Mouse (Mus musculus) embryonic facial prominence, embryonic 15.5 days (tissue): ENCODE measurements at regions not wholly inside any gene's neighbourhood (a gene's known extent, or its start where the extent isn't known, plus 50 kb on each side); places are given as distances from the start of the nearest gene placed in this dataset.

Source experiments
- ATAC-seq: fragments of 200-750 bp; cut with Nextera tagmentation; 2 replicates; pipeline ENCODE4 v1.8.0; 2017; ENCODE audit warnings: low read depth, moderate TSS enrichment; ENCODE audit not compliant: insufficient number of reproducible peaks, low FRiP score, low TSS enrichment
- H3K27ac ChIP-seq: fragments of 300-500 bp; sonication (generic); replicated peaks from 2 replicates; pipeline ENCODE4 v1.5.1; 2015; ENCODE audit warnings: mild to moderate bottlenecking, inconsistent platforms
- H3K27me3 ChIP-seq: fragments of 300-500 bp; sonication (generic); 2 replicates; pipeline ENCODE4 v1.6.1; 2015; ENCODE audit warnings: inconsistent platforms
- H3K36me3 ChIP-seq: fragments of 300-500 bp; sonication (generic); 2 replicates; pipeline ENCODE4 v1.6.1; 2015; ENCODE audit warnings: mild to moderate bottlenecking, inconsistent platforms
- H3K4me1 ChIP-seq: fragments of 300-500 bp; sonication (generic); 2 replicates; pipeline ENCODE4 v1.6.1; 2015; ENCODE audit warnings: inconsistent platforms
- H3K4me2 ChIP-seq: fragments of 300-500 bp; sonication (generic); replicated peaks from 2 replicates; pipeline ENCODE4 v1.6.1; 2015; ENCODE audit warnings: mild to moderate bottlenecking, inconsistent platforms
- H3K4me3 ChIP-seq: fragments of 300-500 bp; sonication (generic); replicated peaks from 2 replicates; pipeline ENCODE4 v1.5.1; 2015; ENCODE audit warnings: mild to moderate bottlenecking, inconsistent platforms
- H3K9ac ChIP-seq: fragments of 300-500 bp; sonication (generic); 2 replicates; pipeline ENCODE4 v1.6.1; 2015; ENCODE audit warnings: inconsistent platforms
- H3K9me3 ChIP-seq: fragments of 300-500 bp; sonication (generic); replicated peaks from 2 replicates; pipeline ENCODE4 v1.6.1; 2016; ENCODE audit warnings: inconsistent platforms
- WGBS: fragments of 180-500 bp; shearing (Covaris S2); methylation state at CpG from one replicate; pipeline ENCODE4 v1.1.7; 2015; 5-methylcytosine and 5-hydroxymethylcytosine counted together

DNA sequence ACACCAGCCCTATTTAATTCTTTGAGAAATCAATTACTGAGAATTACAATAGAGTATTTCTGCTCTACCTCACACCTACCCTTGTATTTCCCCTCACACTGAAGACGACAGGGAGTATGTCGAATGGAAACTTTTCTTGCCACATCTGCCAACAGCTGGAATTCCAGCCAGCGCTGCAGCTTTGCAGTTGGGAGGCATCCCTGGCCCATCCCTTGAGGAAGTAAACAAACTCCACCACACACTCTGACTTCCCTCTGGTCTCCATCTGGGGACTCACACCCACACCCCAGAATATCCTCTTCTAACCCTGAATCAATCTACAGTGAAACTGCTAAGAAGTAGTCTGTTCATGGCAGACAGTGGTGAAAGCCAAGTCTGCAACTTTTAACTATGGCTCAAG, 630.9 kb downstream of the Gm826 start:
- Histone ChIP-seq H3K27me3 (no peaks in the 10 kb centered on the region), H3K9ac (no peak overlapping the region), H3K9me3 (0 out of 2 replicates have a peak, but pooled peaks cover 5% of the 10 kb centered on the region), H3K27ac (no peak overlapping the region), H3K4me3 (no peak overlapping the region), H3K4me1 (no peaks in the 10 kb centered on the region), H3K36me3 (no peaks in the 10 kb centered on the region), H3K4me2 (no peak overlapping the region)
- WGBS, result 41% methylated on average over 3 of the region's 3 CpGs
- no peak for ATAC-seq

DNA sequence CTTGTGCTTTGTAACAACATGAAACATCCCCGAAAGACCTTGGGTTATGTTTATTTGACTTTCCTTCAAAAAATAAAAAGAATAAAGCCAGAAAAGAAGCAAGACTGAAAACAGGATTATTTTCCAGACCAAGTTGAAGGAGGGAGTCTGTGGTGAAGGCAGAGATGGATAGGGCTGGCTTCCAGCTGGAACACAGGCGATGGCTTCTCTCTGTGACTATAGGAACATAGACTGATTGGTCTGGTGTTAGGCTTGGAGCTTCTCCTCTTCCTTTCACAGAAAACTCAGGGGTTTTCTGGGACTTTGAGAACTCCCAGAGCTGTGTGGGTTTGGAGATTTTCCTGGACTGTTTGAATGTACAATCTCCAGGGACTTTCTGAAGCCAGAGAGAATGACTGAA, 625.8 kb downstream of the Gm826 start:
- no peaks in the 10 kb centered on the region for H3K9me3 ChIP-seq
- WGBS, result 67% methylated on average over 2 of the region's 2 CpGs
- H3K36me3 ChIP-seq, result no peaks in the 10 kb centered on the region
- no peak overlapping the region for H3K4me2 ChIP-seq
- H3K9ac ChIP-seq, result no peak overlapping the region
- no peak overlapping the region for H3K27ac ChIP-seq
- H3K27me3 ChIP-seq, result no peaks in the 10 kb centered on the region
- no peak overlapping the region for H3K4me3 ChIP-seq
- no peaks in the 10 kb centered on the region for H3K4me1 ChIP-seq
- ATAC-seq, result peak; percentile 67; the same call in 1 of the 2 replicates

DNA sequence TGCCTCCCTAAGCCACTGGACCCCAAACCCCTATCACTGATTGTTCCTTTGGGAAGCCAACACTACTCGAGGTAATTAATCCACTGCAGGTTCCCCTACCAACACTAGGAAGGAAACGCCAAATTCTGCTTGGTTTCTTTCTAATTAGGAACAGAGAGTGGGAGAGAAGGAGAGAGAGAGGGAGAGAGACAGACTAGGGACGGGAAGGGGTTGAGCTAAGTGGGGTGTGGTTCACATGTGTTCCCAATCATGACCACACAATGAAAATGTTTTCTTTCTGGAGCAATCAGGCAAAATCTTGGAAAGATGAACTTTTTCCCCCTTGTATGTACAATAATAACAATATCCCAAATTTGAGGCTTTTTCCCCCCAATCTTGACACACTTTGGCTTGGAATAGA, 619.3 kb downstream of the Gm826 start:
- ATAC-seq, result no peak
- Histone ChIP-seq H3K4me1 (0 out of 2 replicates have a peak, but pooled peaks cover 9% of the 10 kb centered on the region), H3K9ac (no peak overlapping the region), H3K27me3 (no peaks in the 10 kb centered on the region), H3K4me2 (no peak overlapping the region), H3K36me3 (no peaks in the 10 kb centered on the region), H3K4me3 (no peak overlapping the region), H3K9me3 (no peaks in the 10 kb centered on the region), H3K27ac (no peak overlapping the region)
- 16% methylated on average over 3 of the region's 3 CpGs for WGBS

DNA sequence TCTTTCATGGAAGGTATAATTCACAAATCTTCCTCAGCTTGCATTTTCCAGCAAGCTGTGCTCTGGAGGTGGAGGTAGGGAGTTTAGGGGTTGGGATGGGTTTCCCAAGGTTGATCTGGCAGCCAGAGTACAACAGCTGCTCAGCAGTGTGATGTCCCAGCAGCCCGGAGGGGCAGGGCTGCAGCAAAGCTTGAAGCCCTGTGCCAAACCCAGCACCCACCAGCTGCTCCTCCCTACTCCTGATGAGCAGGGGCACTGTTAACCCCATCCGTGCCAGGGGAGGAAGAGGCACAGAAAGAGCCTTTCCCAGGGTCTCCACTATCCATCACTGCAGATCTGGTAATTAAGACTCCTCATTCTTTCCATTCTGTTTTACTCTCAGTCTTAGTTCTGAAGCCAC, 615.2 kb downstream of the Gm826 start:
- Histone ChIP-seq H3K4me2 (no peak overlapping the region), H3K9ac (no peak overlapping the region), H3K9me3 (no peaks in the 10 kb centered on the region), H3K4me3 (no peak overlapping the region), H3K4me1 (0 out of 2 replicates have a peak, but pooled peaks cover 9% of the 10 kb centered on the region), H3K36me3 (no peaks in the 10 kb centered on the region), H3K27me3 (no peaks in the 10 kb centered on the region), H3K27ac (no peak overlapping the region)
- WGBS, result 49% methylated on average over 2 of the region's 2 CpGs
- ATAC-seq, result 0 out of 2 replicates have a peak, but pooled peaks have one; percentile 39

DNA sequence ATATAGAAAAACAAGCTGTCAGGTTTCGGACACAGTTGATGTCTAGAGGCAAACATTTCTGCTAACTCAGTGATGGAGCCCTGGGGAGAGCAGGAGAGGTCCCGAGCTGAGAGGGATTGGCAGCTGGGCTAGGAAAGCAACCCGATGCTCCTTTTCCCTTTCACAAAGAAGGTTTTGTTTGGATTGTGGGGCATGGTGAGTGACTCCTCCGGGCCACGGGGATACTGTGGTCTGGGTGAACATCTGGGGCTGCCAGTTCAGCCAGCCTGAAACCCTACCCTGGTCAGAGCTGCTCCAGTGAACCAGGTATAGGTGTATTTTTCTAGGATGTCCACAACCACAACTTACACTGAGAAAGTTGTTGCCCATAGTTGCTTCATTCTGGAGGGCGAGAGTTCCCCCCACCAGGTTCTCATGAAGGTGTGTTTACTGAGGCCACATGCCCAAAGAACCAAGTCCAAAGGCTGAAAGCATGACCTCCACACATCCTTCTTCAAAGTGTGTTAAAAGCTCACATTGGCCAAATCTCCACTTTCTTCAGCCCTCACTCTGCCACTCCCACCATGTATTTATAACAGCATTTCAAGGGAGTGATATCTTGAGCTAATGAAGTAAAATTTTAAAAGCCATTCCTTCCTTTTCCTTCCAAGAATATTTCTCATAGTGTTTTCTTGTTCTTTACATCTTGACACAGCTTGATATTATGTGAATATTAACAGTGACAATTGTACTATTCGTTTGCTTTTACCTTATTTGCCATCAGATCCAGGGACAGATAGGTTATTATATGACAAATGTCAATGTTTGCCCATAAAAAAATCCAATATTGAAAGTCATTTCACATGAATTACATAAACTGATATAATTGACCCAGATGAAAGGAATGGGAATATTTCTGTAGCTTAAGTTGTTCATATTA, 608.5 kb downstream of the Gm826 start:
- 30% methylated on average over 7 of the region's 7 CpGs for WGBS
- Histone ChIP-seq H3K4me3 (no peak overlapping the region), H3K4me1 (no peaks in the 10 kb centered on the region; the same call in 1 of the 2 replicates), H3K9ac (no peak overlapping the region), H3K36me3 (no peaks in the 10 kb centered on the region), H3K9me3 (no peaks in the 10 kb centered on the region), H3K27me3 (no peaks in the 10 kb centered on the region), H3K4me2 (no peak overlapping the region), H3K27ac (no peak overlapping the region)
- peak; percentile 43; the same call in 1 of the 2 replicates for ATAC-seq

DNA sequence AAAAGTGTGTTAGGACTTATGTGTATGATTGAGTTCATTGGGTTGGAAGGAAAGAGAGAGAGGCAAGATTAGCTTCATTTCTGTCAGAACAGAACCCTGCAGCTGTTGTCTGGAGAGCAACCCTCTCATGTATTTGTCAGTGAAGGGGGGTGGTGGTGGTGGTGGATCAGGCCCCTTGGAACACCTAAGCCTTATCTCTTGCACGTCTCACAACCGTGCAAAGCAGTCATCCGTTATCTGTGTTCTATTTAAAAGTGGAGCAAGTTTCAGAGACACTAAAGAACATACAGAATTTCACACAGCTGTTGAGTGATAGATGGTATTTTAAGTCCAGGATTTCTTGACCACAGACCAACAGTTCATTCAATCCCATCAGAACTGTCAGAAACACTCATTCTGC, 604.7 kb downstream of the Gm826 start:
- Histone ChIP-seq H3K4me1 (peaks cover 8% of the 10 kb centered on the region), H3K36me3 (no peaks in the 10 kb centered on the region), H3K4me2 (no peak overlapping the region), H3K4me3 (no peak overlapping the region), H3K27ac (no peak overlapping the region), H3K9me3 (no peaks in the 10 kb centered on the region), H3K27me3 (no peaks in the 10 kb centered on the region), H3K9ac (no peak overlapping the region)
- WGBS, result 81% methylated on average over 3 of the region's 3 CpGs
- ATAC-seq, result no peak

DNA sequence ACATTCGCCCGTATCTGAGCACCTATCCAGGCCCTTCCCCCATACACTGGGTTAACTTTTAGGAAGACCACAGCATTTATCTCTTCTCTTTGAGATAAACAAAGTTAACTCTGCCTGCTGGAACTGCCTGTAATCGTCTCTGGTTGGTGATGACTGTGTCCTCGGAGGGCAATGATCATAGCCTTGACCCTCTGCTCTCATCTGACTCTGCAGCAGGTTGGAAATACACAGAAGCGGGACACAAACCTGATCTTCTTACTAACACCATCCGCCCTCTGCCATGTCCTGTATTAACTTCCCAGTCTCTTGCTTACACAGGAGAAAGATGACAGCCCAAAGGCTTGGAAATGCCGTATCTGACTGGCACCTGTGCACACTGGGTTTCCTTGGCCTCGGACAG, 603.7 kb downstream of the Gm826 start:
- no peaks in the 10 kb centered on the region for H3K36me3 ChIP-seq
- no peak overlapping the region for H3K9ac ChIP-seq
- no peak for ATAC-seq
- H3K27me3 ChIP-seq, result no peaks in the 10 kb centered on the region
- 84% methylated on average over 8 of the region's 8 CpGs for WGBS
- H3K4me1 ChIP-seq, result peaks cover 8% of the 10 kb centered on the region
- H3K4me3 ChIP-seq, result no peak overlapping the region
- H3K27ac ChIP-seq, result no peak overlapping the region
- H3K9me3 ChIP-seq, result no peaks in the 10 kb centered on the region
- H3K4me2 ChIP-seq, result no peak overlapping the region

DNA sequence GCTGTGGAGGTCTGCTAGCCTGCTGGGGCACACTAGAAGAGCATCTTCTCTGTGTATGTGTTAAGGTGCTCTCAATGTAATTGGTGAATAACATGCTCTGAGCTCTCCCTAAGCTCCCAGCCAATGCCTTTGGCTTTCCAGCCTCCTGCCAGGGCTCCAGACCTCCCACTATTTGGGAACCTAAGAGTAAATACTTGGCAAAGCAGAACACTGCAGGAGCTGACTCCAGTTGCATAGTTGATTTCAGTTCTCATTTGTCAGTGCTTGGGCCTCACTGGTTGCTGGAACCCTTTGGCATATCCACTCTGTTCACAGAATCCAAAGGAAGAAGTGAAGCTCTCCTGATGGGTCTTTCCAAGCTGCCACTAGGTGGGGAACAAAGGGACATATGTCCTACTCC, 602.7 kb downstream of the Gm826 start:
- Histone ChIP-seq H3K36me3 (no peaks in the 10 kb centered on the region), H3K27me3 (no peaks in the 10 kb centered on the region), H3K9me3 (no peaks in the 10 kb centered on the region), H3K9ac (no peak overlapping the region), H3K4me2 (no peak overlapping the region), H3K4me3 (no peak overlapping the region), H3K27ac (no peak overlapping the region), H3K4me1 (peaks cover 8% of the 10 kb centered on the region; the same call in 1 of the 2 replicates)
- no peak for ATAC-seq

DNA sequence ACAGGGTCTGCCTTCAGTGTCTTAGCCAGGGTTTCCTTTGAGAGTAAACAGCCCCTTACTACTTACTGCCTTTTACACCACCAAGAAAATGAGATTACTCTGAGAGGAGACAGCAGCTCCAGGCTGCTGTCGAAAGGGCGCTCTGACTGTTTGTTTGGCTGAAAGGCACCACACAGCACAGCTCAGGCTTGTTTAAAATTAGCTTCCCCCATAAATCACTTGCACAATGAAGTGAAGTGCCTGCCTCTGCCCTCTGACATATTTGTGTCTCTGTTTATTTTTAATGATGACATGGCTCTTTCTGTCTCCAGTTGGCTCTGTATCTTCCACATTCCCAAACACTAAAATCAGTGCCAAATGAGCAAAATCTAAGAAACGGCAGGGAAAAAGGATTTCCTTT, 601.5 kb downstream of the Gm826 start:
- H3K27me3 ChIP-seq, result no peaks in the 10 kb centered on the region
- H3K27ac ChIP-seq, result 0 out of 2 replicates have a peak overlapping the region, but pooled peaks have one; percentile 22
- no peaks in the 10 kb centered on the region for H3K9me3 ChIP-seq
- ATAC-seq, result no peak
- H3K4me2 ChIP-seq, result no peak overlapping the region
- peaks cover 8% of the 10 kb centered on the region; the same call in 1 of the 2 replicates for H3K4me1 ChIP-seq
- 29% methylated on average over 3 of the region's 3 CpGs for WGBS
- no peak overlapping the region for H3K4me3 ChIP-seq
- no peak overlapping the region for H3K9ac ChIP-seq
- H3K36me3 ChIP-seq, result no peaks in the 10 kb centered on the region

DNA sequence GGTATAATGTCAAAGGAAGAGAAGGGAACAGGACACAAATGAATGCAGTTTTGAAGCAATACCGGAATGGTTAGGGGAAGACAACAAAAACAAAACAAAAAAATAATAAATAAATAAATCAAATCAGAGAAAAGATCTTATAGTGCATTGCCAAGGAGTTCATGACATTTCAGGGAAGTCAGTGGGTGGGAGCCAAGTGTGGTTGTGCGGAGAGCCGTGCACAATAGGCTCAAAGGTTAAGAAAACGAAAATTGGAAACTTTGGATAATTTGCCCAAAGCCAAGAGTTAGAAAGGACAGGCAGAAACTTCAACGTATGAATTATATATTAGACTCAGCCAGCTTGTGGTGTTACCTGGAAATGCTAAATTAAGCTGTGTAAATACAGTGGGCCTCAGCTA, 599.4 kb downstream of the Gm826 start:
- Histone ChIP-seq H3K4me1 (peaks cover 8% of the 10 kb centered on the region; the same call in 1 of the 2 replicates), H3K27me3 (no peaks in the 10 kb centered on the region), H3K9ac (no peak overlapping the region), H3K4me3 (no peak overlapping the region), H3K27ac (no peak overlapping the region), H3K4me2 (no peak overlapping the region), H3K9me3 (no peaks in the 10 kb centered on the region), H3K36me3 (no peaks in the 10 kb centered on the region)
- ATAC-seq, result no peak
- 64% methylated on average over 5 of the region's 5 CpGs for WGBS

DNA sequence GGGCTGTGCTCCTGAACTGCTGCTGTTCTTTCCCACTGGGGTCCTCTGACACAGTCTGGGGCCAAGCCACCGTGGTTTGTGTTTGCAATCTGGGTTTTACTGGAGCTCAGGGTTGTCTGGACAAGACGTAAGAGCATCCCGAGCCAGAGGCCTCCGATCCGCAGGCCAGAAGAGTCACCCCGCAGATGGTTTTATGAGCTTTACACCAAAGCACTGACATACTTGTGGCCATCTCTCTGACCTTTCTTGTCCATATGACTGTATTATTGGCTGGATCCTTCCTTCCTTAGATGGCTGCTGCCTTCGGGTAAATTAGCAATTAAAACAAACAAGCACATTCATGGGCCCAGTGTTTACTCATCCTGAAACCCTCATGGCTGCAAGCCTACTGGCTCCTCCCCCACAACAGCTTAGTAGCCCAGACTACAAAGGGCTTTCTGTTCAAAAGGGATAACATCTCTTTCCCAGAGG, 578.4 kb downstream of the Gm826 start:
- 42% methylated on average over 7 of the region's 7 CpGs for WGBS
- 0 out of 2 replicates have a peak, but pooled peaks have one; percentile 47 for ATAC-seq
- 0 out of 2 replicates have a peak overlapping the region, but pooled peaks have one; percentile 10 for H3K4me2 ChIP-seq
- H3K36me3 ChIP-seq, result no peaks in the 10 kb centered on the region
- no peak overlapping the region for H3K27ac ChIP-seq
- no peak overlapping the region for H3K4me3 ChIP-seq
- H3K9ac ChIP-seq, result no peak overlapping the region
- no peaks in the 10 kb centered on the region for H3K9me3 ChIP-seq
- H3K27me3 ChIP-seq, result no peaks in the 10 kb centered on the region
- H3K4me1 ChIP-seq, result peaks cover 11% of the 10 kb centered on the region; the same call in 1 of the 2 replicates
